Mouse (Mus musculus) adrenal gland, postnatal 36 days (tissue): ENCODE measurements around the gene Cfap57. TPM values are rescaled to one million over a fixed set of nuclear protein-coding genes. Genes with fewer than 3 reads are reported as not detected.
A peak's percentile ranks its signal among the peaks of the same experiment; 100 is the strongest.

Source experiments
- DNase-seq, 2 experiments: peaks; one replicate each; pipeline ENCODE4 v3.0.0; 2021; ENCODE audit warnings: mixed read lengths in 1 of 2
- long read RNA-seq, 2 experiments: library from polyadenylated mRNA; stranded (forward); transcript quantifications; one replicate each; pipeline ENCODE4 v2.0.0; 2021; ENCODE audit warnings: borderline sequencing depth in 2 of 2
- total RNA-seq, 2 experiments: library from RNA; stranded (reverse); gene quantifications; 2 replicates each; pipeline ENCODE4 v1.2.3; 2021

Gene Cfap57
- total RNA-seq = not detected
- long read RNA-seq, experiment 1 = 0 reads
- long read RNA-seq, experiment 2 = 0 reads

GRCm38 (mm10) chr4:118620279-118620966 lies at the start of gene Cfap57, which contains the start of gene Ebna1bp2:
Gene Cfap57 (minus strand): TSS chr4:118620777.
Gene Ebna1bp2 (plus strand): TSS chr4:118620799.
- DNase-seq = peak; percentile 91 to 92

GRCm38 (mm10) chr4:118658652-118659051 lies 38.1 kb upstream of the Cfap57 start, which contains the start of gene Olfr62:
Gene Olfr62 (plus strand): TSS chr4:118658952.
- no peak for DNase-seq

- DNase-seq = peak; percentile 51 to 58
Observed at GRCm38 (mm10) chr4:118645234-118645633, 24.7 kb upstream of the Cfap57 start.

- DNase-seq = peak in 1 of 2 experiments; percentile 5
Observed at GRCm38 (mm10) chr4:118642346-118643190, 22.0 kb upstream of the Cfap57 start.

- no peak for DNase-seq
Observed at GRCm38 (mm10) chr4:118630261-118630660, 9.7 kb upstream of the Cfap57 start.

- no peak for DNase-seq
Observed at GRCm38 (mm10) chr4:118621781-118622180, 1.2 kb upstream of the Cfap57 start.

GRCm38 (mm10) chr4:118620967-118621320 lies 367 bp upstream of the Cfap57 start:
- DNase-seq = no peak

GRCm38 (mm10) chr4:118615412-118615811 lies 5.2 kb downstream of the Cfap57 start:
- DNase-seq = no peak

- DNase-seq = peak; percentile 47
Observed at GRCm38 (mm10) chr4:118612619-118613018, 8.0 kb downstream of the Cfap57 start.

GRCm38 (mm10) chr4:118609836-118610235 lies 10.7 kb downstream of the Cfap57 start:
- no peak for DNase-seq

- no peak for DNase-seq
Observed at GRCm38 (mm10) chr4:118604065-118604464, 16.5 kb downstream of the Cfap57 start.

GRCm38 (mm10) chr4:118589733-118590130 lies 30.8 kb downstream of the Cfap57 start:
- no peak for DNase-seq

- no peak for DNase-seq
Observed at GRCm38 (mm10) chr4:118589053-118589732, 31.4 kb downstream of the Cfap57 start.

- DNase-seq = no peak
Observed at GRCm38 (mm10) chr4:118582629-118583028, 37.9 kb downstream of the Cfap57 start.

GRCm38 (mm10) chr4:118581508-118581907 lies 39.1 kb downstream of the Cfap57 start:
- no peak for DNase-seq

- DNase-seq = peak; percentile 21 to 63
Observed at GRCm38 (mm10) chr4:118579313-118579712, 41.3 kb downstream of the Cfap57 start.

GRCm38 (mm10) chr4:118576097-118576496 lies 44.5 kb downstream of the Cfap57 start:
- DNase-seq = peak; percentile 78 to 84

GRCm38 (mm10) chr4:118571441-118571840 lies 49.1 kb downstream of the Cfap57 start:
- DNase-seq = no peak

GRCm38 (mm10) chr4:118569320-118569719 lies 51.3 kb downstream of the Cfap57 start:
- DNase-seq = no peak

- DNase-seq = no peak
Observed at GRCm38 (mm10) chr4:118568709-118569108, 51.9 kb downstream of the Cfap57 start.

GRCm38 (mm10) chr4:118566161-118566676 lies 54.4 kb downstream of the Cfap57 start:
- peak; percentile 49 to 65 for DNase-seq

GRCm38 (mm10) chr4:118564926-118565279 lies 55.7 kb downstream of the Cfap57 start:
- DNase-seq = no peak
